Mouse (Mus musculus) hindbrain, embryonic 11.5 days (tissue): ENCODE measurements around the gene Slc45a1. TPM values are rescaled to one million over a fixed set of nuclear protein-coding genes. Genes with fewer than 3 reads are reported as not detected.
"Not testable (repeated sequence)": the region's sequence is repeated elsewhere in the genome, so short reads cannot be mapped to it uniquely, and the experiment has no call there.

Experiments
- ATAC-seq: fragments of 200-750 bp; cut with Nextera tagmentation; 2 replicates; pipeline ENCODE4 v1.8.0; 2017; ENCODE audit warnings: mild to moderate bottlenecking, moderate TSS enrichment, moderate library complexity; ENCODE audit not compliant: low FRiP score
- DNase-seq: peaks from one replicate; pipeline ENCODE4 v3.0.0-alpha.2; 2015; ENCODE audit warnings: low spot score
- H3K27ac ChIP-seq: fragments of 300-500 bp; sonication (generic); 2 replicates; pipeline ENCODE4 v1.5.1; 2014; ENCODE audit warnings: mild to moderate bottlenecking, low read depth, low read length
- H3K27me3 ChIP-seq: fragments of 300-500 bp; sonication (generic); 2 replicates; pipeline ENCODE4 v1.6.1; 2014; ENCODE audit warnings: mild to moderate bottlenecking, low read length, moderate library complexity, mixed read lengths; ENCODE audit not compliant: control insufficient read depth, insufficient read depth
- H3K36me3 ChIP-seq: fragments of 300-500 bp; sonication (generic); 2 replicates; pipeline ENCODE4 v1.6.1; 2014; ENCODE audit warnings: mild to moderate bottlenecking, low read length, moderate library complexity, mixed read lengths; ENCODE audit not compliant: control insufficient read depth, insufficient read depth
- H3K4me1 ChIP-seq: fragments of 300-500 bp; sonication (generic); replicated peaks from 2 replicates; pipeline ENCODE4 v1.6.1; 2014; ENCODE audit warnings: low read length, mixed read lengths; ENCODE audit not compliant: control insufficient read depth, insufficient read depth
- H3K4me2 ChIP-seq: fragments of 300-500 bp; sonication (generic); replicated peaks from 2 replicates; pipeline ENCODE4 v1.6.1; 2014; ENCODE audit warnings: mild to moderate bottlenecking, low read depth, low read length
- H3K4me3 ChIP-seq: fragments of 300-500 bp; sonication (generic); 2 replicates; pipeline ENCODE4 v1.5.1; 2014; ENCODE audit warnings: low read depth, low read length
- H3K9ac ChIP-seq: fragments of 300-500 bp; sonication (generic); 2 replicates; pipeline ENCODE4 v1.6.1; 2014; ENCODE audit warnings: low read depth, low read length
- H3K9me3 ChIP-seq: fragments of 300-500 bp; sonication (generic); 2 replicates; pipeline ENCODE4 v1.6.1; 2016; ENCODE audit warnings: low read length; ENCODE audit not compliant: control insufficient read depth
- WGBS: fragments of 180-500 bp; shearing (Covaris S2); extraction: QIAGEN DNeasy Blood & Tissue Kit; methylation state at CpG from one replicate; pipeline ENCODE4 v1.1.7; 2014; 5-methylcytosine and 5-hydroxymethylcytosine counted together
- polyA plus RNA-seq: library from polyadenylated mRNA; unstranded; fragments of >200 nt; fragmentation: Nextera tagmentation; extraction: Ambion mirVana; gene quantifications from 2 replicates; pipeline ENCODE4 v1.2.1, GENCODE M21; 2014

The Slc45a1 gene
- polyA plus RNA-seq, 1 experiment from 2014 or later, result 7.8 TPM

DNA sequence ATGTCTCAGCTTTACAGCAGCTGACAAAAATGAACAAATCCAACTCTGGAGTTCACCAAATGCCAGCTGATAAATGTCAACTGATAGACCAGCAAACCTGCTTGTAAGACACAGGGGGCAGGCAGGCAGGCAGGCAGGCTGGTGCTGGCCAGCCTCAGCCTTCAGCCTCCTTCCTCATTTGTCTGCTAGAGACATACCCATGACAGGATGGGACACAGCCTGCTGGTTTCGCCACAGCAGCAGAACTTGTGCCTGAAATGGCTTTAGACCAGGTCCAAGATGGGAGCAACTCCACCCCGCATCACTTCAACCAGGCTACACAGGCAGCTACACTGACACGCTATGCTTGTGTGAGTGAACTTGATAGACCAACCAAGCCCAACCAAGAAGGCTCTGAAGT, 46.2 kb downstream of the Slc45a1 start:
- no peaks in the 10 kb centered on the region for H3K36me3 ChIP-seq
- no peak overlapping the region for H3K9ac ChIP-seq
- ATAC-seq, result 0 out of 2 replicates have a peak, but pooled peaks have one; percentile 15
- no peak overlapping the region for H3K4me2 ChIP-seq
- peak overlapping the region; percentile 70 for H3K27ac ChIP-seq
- H3K4me1 ChIP-seq, result peaks cover 10% of the 10 kb centered on the region; the same call in 1 of the 2 replicates
- peak; percentile 26 for DNase-seq
- H3K9me3 ChIP-seq, result no peaks in the 10 kb centered on the region
- 87% methylated on average over 3 of the region's 3 CpGs for WGBS
- H3K27me3 ChIP-seq, result no peaks in the 10 kb centered on the region
- no peak overlapping the region for H3K4me3 ChIP-seq

DNA sequence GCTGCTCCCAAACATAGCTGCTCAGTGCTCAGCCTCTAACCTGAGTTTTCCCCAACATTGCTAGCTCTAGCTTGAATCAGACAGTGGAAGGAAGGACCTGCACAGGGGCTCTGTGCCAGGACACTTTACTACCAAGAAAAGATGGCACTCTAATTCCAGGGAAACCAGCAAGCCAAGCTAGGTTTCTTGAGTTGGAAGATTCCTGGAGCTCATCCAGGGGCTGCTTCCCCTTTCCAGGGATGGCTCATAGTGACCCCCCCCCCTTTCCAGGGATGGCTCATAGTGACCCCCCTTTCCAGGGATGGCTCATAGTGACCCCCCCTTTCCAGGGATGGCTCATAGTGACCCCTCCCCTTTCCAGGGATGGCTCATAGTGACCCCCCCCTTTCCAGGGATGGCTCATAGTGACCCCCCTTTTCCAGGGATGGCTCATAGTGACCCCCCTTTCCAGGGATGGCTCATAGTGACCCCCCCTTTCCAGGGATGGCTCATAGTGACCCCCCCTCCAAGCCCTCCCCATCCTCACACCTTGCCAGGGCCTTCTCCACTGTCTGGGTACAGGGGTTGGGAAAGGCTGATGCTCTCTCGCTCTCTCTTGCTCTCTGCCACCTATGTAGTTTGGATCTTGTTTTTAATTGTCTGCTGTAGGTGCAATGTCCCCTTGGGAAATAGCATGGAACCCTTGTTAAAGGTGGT, 48.5 kb downstream of the Slc45a1 start:
- Histone ChIP-seq H3K4me1 (peaks cover 10% of the 10 kb centered on the region; the same call in 1 of the 2 replicates), H3K27me3 (no peaks in the 10 kb centered on the region), H3K27ac (no peak overlapping the region), H3K4me2 (no peak overlapping the region), H3K36me3 (no peaks in the 10 kb centered on the region), H3K9ac (no peak overlapping the region), H3K9me3 (no peaks in the 10 kb centered on the region), H3K4me3 (no peak overlapping the region)
- ATAC-seq (no peak), DNase-seq (no peak)
- whole genome bisulfite sequencing, result 100% methylated on average over 1 of the region's 1 CpGs

DNA sequence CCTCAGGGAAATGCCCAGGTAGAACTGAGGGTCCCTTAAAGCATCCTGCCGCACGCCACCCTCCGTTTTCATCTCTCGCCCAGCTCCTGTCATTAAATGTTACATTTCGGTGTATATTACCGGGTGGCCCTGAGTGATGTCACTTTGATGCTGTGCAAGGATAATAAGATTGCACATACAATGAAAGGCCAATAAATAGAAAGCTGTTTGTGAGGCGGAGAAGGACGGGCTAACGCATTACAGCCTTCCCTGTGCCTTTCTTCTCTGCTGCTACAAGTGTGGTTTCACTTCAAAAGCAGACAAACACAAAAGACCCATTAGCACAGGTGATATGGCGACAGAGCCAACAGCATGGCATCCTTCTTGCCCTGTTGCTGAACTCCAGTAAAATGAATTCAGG, 50.5 kb downstream of the Slc45a1 start:
- Histone ChIP-seq H3K27ac (no peak overlapping the region), H3K4me2 (no peak overlapping the region), H3K9ac (no peak overlapping the region), H3K27me3 (no peaks in the 10 kb centered on the region), H3K4me1 (peaks cover 7% of the 10 kb centered on the region; the same call in 1 of the 2 replicates), H3K4me3 (no peak overlapping the region), H3K9me3 (no peaks in the 10 kb centered on the region), H3K36me3 (no peaks in the 10 kb centered on the region)
- DNase-seq (no peak), ATAC-seq (no peak)
- 88% methylated on average over 10 of the region's 10 CpGs for WGBS

DNA sequence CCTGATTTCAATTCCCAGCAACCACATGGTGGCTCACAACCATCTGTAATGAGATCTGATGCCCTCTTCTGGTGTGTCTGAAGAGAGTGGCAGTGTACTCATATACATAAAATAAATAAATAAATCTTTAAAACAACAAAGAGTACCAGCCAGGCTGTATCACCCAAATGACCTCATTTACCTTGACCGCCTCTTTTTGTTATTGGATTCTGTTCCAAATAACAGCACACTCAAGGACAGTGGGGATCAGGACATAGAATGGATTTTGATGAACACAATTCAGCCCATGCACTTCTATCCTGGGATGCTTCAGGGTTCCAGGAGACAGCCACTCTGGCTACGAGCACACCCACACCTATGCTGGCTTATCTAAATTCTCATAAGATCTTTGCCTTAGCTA, 51.5 kb downstream of the Slc45a1 start:
- H3K9me3 ChIP-seq, H3K27ac ChIP-seq, H3K4me3 ChIP-seq, H3K4me1 ChIP-seq, H3K9ac ChIP-seq, ATAC-seq, H3K4me2 ChIP-seq, H3K27me3 ChIP-seq, H3K36me3 ChIP-seq, DNase-seq: not testable (repeated sequence)
- 95% methylated on average over 2 of the region's 2 CpGs for WGBS

DNA sequence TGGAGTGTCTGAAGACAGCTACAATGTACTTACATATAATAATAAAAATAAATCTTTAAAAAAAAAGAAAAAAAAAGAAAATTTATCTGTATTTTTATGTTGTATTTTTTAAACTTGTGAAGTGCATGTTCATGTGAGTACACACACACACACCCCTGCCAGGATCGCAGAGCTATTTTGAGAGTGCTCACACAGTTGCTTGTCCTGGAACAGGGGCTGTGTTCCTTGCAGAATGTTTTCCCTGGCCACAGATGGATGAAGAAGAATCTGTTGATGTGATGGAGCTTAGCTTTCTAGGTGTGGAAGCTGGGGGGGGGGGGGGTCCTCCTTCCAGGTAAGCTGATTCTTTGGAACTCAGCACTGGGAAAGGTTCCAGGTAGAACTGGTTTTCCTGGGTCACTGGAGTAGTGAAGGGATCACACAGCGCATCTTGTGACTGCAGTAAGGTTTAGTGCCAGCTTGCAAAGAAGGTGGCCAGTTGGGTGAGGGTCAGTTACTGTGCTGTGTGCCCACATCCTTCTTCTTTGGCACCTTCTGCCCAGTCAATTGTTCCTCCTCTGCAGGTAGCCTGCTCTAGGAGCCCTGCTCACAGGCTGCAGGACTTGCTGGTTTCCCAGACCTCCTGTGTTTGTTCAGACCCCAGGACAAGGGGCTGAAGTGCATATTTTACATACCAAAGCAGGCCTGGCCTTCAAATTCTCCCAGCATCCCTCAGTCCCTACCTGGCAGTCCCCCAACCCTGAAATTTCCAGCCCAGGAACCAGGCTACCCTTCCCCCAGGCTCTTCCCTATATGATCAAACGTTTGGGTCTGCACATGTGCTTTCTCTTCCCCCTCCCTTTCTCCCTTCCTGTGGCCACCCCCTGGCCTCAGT, 52.6 kb downstream of the Slc45a1 start:
- no peaks in the 10 kb centered on the region for H3K36me3 ChIP-seq
- H3K4me1 ChIP-seq, result no peaks in the 10 kb centered on the region
- no peaks in the 10 kb centered on the region for H3K27me3 ChIP-seq
- no peak overlapping the region for H3K4me3 ChIP-seq
- ATAC-seq (no peak), DNase-seq (no peak)
- no peak overlapping the region for H3K4me2 ChIP-seq
- no peaks in the 10 kb centered on the region for H3K9me3 ChIP-seq
- no peak overlapping the region for H3K9ac ChIP-seq
- H3K27ac ChIP-seq, result no peak overlapping the region
- WGBS, result 68% methylated on average over 3 of the region's 3 CpGs

DNA sequence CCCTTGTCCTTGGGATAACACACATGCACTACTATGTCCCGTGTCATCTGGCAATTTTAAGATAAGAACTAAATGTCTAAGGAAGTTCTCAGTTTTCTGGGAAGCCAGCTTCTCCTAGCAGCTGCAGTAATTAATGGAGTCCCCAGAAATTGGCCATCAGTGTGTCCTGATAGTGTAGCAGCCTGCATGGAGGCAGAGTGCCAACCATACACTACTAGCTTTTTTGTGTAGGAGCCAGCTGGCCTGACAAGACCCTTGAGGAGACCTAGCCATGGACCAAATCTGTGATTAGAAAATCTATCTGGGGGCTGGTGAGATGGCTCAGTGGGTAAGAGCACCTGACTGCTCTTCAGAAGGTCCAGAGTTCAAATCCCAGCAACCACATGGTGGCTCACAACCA, 53.3 kb downstream of the Slc45a1 start:
- ATAC-seq (no peak), DNase-seq (no peak)
- no peak overlapping the region for H3K4me2 ChIP-seq
- no peak overlapping the region for H3K9ac ChIP-seq
- no peak overlapping the region for H3K4me3 ChIP-seq
- 87% methylated on average over 1 of the region's 1 CpGs for WGBS
- H3K27me3 ChIP-seq, result no peaks in the 10 kb centered on the region
- no peaks in the 10 kb centered on the region for H3K36me3 ChIP-seq
- no peak overlapping the region for H3K27ac ChIP-seq
- no peaks in the 10 kb centered on the region for H3K9me3 ChIP-seq
- no peaks in the 10 kb centered on the region for H3K4me1 ChIP-seq

DNA sequence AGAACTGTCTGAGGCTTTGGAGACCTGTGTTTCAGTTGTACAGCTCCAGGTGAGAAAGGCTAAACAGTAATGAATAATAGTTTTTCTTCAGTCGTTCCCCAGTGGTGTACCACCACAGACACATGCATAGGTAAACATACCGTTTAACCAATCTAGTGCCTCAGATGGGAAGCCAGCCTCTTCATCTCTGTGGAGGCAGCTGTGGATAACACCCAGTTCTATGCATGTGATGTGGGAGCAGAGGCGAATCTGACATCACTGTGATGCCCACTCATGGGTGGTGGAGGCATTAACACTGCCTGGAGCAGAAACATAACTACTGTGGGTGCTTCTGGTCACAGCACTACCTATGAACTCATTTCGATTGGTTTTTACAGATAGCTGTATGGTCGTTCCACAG, 56.0 kb downstream of the Slc45a1 start:
- Histone ChIP-seq H3K4me3 (no peak overlapping the region), H3K4me1 (0 out of 2 replicates have a peak, but pooled peaks cover 3% of the 10 kb centered on the region), H3K9ac (no peak overlapping the region), H3K36me3 (no peaks in the 10 kb centered on the region), H3K27ac (no peak overlapping the region), H3K9me3 (no peaks in the 10 kb centered on the region), H3K4me2 (no peak overlapping the region), H3K27me3 (no peaks in the 10 kb centered on the region)
- DNase-seq, result no peak
- WGBS, result 93% methylated on average over 5 of the region's 5 CpGs
- ATAC-seq, result no peak

DNA sequence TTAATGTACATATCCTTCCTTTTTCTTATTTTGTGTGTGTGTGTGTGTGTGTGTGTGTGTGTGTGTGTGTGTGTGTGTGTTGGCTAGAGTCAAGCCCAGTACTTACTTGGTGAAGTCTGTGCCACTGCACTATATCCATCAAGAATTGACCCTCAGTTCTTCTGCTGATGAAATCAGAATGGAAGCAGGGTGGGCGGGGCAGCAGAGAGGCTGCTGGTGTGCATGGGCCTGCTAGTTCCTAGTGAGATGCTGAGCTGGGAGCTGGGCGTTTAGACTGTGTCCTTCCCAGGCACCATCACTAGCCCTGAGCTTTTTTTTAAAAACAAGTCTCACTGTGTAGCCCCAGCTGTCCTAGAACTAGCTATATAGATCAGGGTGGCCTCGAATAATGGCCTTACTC, 56.9 kb downstream of the Slc45a1 start:
- 87% methylated on average over 3 of the region's 3 CpGs for WGBS
- no peak for ATAC-seq

More for the DNA sequence above, 56.9 kb downstream of the Slc45a1 start:
- no peak overlapping the region for H3K4me2 ChIP-seq
- DNase-seq, result no peak
- H3K9me3 ChIP-seq, result no peaks in the 10 kb centered on the region
- 0 out of 2 replicates have a peak, but pooled peaks cover 5% of the 10 kb centered on the region for H3K4me1 ChIP-seq
- no peaks in the 10 kb centered on the region for H3K27me3 ChIP-seq
- no peak overlapping the region for H3K4me3 ChIP-seq
- no peaks in the 10 kb centered on the region for H3K36me3 ChIP-seq
- no peak overlapping the region for H3K27ac ChIP-seq
- no peak overlapping the region for H3K9ac ChIP-seq
